Mouse (Mus musculus): ENCODE measurements around the gene Krt82. TPM values are rescaled to one million over a fixed set of nuclear protein-coding genes. Genes with fewer than 3 reads are reported as not detected.

Krt82 gene
- not detected for total RNA-seq (2021)
- long read RNA-seq, experiment 1 = 0 reads
- long read RNA-seq, experiment 2 = 0 reads

DNA sequence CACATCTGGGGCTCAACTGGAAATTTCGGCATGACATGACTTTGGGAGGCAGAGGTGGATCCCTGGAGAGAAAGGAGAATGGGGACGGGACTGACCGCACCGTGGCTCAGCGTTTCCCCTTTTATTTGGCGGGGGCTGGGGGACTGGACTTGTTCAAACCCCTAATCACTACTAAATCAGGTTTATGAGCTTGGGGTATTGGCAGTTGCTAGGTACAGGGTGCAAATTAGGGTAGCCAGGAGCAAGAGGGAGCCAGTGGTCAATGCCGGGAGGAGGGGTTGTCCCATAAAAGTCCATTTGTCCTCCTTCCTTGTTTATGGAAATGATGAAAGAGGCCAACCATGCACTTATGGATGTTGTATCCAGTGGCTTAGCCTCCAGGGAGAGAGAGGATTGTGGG is at the start of gene Krt82:
Krt82 (minus strand) TSS at position 101 of the 400 bp plus-strand sequence.
- no peak for DNase-seq (ENCODE audit: low spot score in 2 of 2)

DNA sequence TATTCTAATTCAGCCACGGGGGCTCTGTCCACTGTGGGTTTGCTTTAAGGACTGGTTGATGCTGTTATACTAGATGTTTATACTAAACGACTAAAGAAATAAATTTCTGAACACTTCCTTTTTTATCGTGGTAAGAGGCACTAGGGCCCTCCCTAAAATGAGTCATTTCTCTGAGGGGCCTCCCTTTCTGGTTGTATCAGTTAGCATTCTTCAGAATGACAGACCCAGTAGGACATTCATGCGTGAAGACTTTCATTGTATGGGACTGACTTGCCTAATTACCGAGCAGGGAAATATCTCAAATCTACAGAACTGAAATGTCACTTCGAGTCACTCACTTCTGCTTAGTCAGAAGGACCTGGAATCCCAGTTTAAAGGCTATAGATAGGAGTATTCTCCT is 48.7 kb upstream of the Krt82 start:
- no peak for DNase-seq (ENCODE audit: low spot score in 2 of 2)

- no peak for DNase-seq (ENCODE audit: low spot score in 2 of 2)
Measured at GRCm38 (mm10) chr15:101588216-101588615, 37.7 kb upstream of the Krt82 start.

DNA sequence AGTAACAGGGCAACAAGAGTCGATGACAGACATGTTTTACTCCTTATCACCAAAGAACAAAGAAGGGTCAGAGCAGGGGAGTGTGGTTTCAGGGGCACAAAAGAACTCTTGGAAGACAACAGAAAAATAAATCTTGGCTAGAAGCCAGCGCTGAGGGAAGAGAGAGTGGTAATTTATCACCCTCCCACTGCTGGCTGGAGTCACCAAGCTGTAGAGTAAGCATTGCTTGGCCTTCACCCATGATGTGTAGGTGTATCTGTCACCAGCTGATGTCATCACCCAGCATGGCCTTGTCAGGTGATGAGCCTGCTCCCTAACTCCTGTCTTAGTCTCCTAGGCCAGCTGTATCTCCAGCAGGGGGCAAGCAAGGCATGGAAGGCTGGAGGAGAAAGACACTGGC is 34.0 kb upstream of the Krt82 start:
- DNase-seq (ENCODE audit: low spot score in 2 of 2) = no peak

GRCm38 (mm10) chr15:101583211-101583965 is 32.9 kb upstream of the Krt82 start:
- peak in 1 of 2 experiments; percentile 6 for DNase-seq (ENCODE audit: low spot score in 2 of 2)

DNA sequence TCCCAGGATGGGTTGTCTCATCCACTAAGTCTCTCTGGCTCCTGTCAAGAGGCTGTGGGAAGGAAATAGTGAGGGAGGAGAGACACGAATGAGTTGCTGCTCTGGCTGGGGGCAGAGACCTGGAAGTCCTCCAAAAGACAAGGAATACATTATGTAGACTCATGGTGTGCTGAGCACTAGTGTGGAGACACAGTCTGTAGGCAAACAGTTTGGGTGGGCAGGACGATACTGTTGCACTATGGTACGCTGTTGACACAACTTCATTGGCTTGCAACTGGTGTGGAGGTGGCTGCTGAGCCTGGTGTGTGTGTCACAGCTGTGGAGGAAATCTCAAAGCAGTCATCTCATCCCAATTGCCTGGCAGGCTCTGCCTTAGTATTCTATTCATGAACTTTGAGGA is 31.2 kb upstream of the Krt82 start:
- DNase-seq (ENCODE audit: low spot score in 2 of 2) = no peak

- no peak for DNase-seq (ENCODE audit: low spot score in 2 of 2)
Measured at GRCm38 (mm10) chr15:101575506-101575905, 25.0 kb upstream of the Krt82 start.

- no peak for DNase-seq (ENCODE audit: low spot score in 2 of 2)
Measured at GRCm38 (mm10) chr15:101573796-101574345, 23.4 kb upstream of the Krt82 start, which contains the start of gene Krt75. Krt75 (minus strand) TSS chr15:101573904.

GRCm38 (mm10) chr15:101567780-101568179 is 17.3 kb upstream of the Krt82 start:
- DNase-seq (ENCODE audit: low spot score in 2 of 2) = no peak

- DNase-seq (ENCODE audit: low spot score in 2 of 2) = no peak
Measured at GRCm38 (mm10) chr15:101562850-101563249, 12.4 kb upstream of the Krt82 start, which contains the start of gene Krt90. Krt90 (minus strand) TSS chr15:101562950.

DNA sequence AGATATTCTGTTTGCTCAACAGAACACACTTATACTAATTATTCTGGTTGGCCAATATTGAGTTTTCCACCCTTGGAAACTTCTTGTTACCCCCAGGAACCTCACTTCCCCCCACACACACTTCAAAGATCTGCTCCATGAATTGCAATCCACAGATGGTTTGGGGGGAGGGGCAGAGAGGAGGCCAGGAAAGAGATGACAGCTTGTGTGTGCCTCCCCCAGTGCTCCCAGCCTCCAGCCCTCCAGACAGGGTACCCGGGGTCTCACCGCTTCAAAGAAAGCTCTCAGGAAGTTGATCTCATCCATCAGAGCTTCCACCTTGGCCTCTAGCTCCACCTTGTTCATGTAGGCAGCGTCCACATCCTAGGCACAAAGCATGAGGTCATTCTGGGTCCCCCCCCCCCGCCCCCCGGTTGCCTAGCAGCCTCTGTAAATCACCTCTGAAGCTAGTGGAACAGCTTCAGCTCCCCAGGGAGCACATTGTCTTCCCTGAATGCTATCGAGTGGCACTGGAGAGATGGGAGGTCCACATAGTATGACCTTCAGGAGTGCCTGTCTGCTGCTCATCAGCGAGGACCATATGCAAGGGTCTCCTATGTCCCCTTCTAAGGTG is 7.7 kb upstream of the Krt82 start:
- no peak for DNase-seq (ENCODE audit: low spot score in 2 of 2)

- peak in 1 of 2 experiments; percentile 27 for DNase-seq (ENCODE audit: low spot score in 2 of 2)
Measured at GRCm38 (mm10) chr15:101553169-101553568, 2.7 kb upstream of the Krt82 start.

DNA sequence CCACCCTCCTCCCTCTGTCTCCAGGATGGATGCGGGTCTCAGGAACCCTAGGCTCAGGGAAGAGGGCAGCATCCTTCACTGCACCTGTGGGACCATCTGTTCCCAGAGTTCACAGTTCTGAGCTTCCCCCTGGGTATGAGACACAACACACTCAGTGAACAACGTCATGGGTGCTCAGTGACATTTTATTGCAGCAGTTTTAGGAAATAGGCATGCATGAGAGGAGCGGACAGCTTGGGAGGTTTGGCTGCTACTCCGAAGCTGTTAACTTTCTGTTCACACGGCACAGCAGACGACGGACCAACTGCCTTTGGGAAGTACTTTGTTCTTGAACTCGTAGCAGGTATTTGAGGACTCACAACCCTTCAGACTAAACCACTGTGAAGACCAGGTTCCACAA is 1.7 kb upstream of the Krt82 start:
- no peak for DNase-seq (ENCODE audit: low spot score in 2 of 2)

GRCm38 (mm10) chr15:101544478-101544877 is 6.0 kb downstream of the Krt82 start:
- no peak for DNase-seq (ENCODE audit: low spot score in 2 of 2)

DNA sequence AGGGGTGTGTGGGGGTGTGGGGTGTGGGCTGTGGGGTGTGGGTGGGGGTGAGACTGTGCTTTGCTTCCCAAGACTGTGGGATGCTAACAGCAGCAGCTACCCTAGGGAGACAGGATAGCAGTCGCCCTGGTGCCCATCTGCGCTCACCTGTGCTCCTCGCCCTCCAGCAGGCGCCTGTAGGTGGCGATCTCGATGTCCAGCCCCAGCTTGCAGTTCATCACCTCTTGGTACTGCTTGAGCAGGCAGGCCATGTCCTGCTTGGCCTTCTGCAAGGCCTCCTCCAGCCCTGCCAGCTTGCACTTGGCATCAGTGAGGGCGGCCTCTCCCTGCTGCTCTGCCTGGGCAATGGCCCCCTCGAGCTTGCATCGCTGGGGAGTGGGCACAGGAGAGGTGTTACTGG is 7.9 kb downstream of the Krt82 start:
- DNase-seq (ENCODE audit: low spot score in 2 of 2) = no peak

- DNase-seq (ENCODE audit: low spot score in 2 of 2) = no peak
Measured at GRCm38 (mm10) chr15:101538580-101538900, 11.9 kb downstream of the Krt82 start.

DNA sequence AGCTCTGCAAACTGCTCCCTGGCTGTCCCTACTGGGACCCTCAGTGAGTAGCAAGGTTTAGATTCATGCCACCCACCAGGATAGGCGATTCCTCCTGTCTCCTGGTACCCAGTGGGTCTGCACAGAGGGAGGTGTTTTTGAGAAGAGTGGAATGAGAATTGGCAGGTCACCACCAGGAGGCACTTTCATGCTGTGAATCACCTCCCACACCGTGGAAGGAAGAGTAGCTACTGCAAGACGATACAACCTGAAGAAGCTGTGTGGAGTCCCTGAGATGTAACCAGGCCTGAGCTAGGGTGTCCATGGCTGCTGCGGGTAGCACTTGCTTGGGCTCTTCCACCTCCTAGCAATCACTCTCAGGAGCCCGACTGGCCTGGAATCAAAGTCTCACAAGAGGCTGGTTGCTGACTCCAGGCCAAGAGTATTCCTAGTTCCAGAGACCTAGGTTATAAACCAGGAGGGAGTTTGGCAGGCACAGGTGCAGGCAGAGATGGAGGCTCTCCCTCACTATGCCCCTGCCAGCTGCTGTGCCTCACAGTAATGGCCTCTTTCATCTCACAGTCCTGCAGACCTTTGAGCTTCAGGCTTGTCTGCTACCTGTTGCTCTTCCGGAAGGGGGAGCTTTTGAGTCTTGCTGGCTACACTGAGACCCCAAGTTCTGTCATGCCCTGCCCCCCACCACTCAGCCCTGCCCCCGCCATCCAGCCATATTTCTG is 12.4 kb downstream of the Krt82 start:
- DNase-seq (ENCODE audit: low spot score in 2 of 2) = no peak

GRCm38 (mm10) chr15:101536054-101536850 is 14.2 kb downstream of the Krt82 start:
- DNase-seq (ENCODE audit: low spot score in 2 of 2) = no peak

- DNase-seq (ENCODE audit: low spot score in 2 of 2) = no peak
Measured at GRCm38 (mm10) chr15:101532720-101533119, 17.7 kb downstream of the Krt82 start, which contains the start of gene Krt84. Krt84 (minus strand) TSS chr15:101532820.

- no peak for DNase-seq (ENCODE audit: low spot score in 2 of 2)
Measured at GRCm38 (mm10) chr15:101522556-101523232, 27.8 kb downstream of the Krt82 start.

Measured in adrenal gland, adult 18-20 months (tissue).